Mouse (Mus musculus): ENCODE results near the gene Lsm6. TPM values are rescaled to one million over a fixed set of nuclear protein-coding genes. Genes with fewer than 3 reads are reported as not detected.

Lsm6 gene
- polyA plus RNA-seq, 1 experiment = 37.2 TPM

DNA sequence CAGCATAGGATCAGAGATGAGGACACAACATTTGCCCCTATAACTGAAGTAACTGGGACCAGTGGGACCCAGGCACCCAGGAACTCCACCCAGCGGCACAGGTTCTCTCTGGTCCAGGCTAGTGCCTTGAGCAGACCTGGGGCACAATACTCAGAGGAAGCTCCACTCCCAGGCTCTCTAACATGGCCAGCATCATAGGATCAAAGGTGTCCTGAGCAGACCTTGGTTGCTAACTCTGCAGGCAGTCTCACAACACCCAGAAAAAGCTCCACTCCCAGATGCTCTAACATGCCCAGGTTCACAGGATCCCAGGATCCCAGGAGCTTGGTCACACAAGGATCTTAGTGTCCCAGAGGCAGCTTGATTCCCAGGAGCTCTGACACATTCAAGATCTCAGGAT, 55.4 kb downstream of the Lsm6 start:
- H3K4me1 ChIP-seq (ENCODE audit: control insufficient read depth, insufficient read depth, low read length) = no peaks in the 10 kb centered on the region
- no peak for TF ChIP-seq POLR2A (IDR thresholded peaks at IDR 0.05; ENCODE audit: borderline replicate concordance, low read depth, low read length)
- no peak for TF ChIP-seq CTCF (IDR thresholded peaks at IDR 0.05; ENCODE audit: low read depth, low read length)

DNA sequence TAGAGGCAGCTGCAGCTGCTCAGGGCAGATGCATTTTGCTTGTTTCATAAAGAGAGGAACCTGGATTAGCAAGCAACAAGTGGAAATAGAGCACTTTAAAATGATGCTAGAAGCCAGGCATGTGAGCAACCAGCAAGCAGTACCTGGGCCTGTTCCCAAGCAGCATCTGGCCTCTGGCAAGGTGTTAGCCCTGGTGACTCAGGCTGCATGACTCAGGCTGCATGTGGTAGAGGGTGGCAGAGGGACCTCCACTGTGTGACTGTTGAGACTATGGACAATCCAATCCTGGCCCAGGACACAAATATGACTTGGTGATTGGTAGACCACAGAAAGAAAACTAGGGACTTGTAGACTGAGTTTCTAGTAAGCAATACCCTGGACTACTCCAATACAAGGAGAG, 56.0 kb downstream of the Lsm6 start:
- H3K4me1 ChIP-seq (ENCODE audit: control insufficient read depth, insufficient read depth, low read length) = no peaks in the 10 kb centered on the region
- H3K27ac ChIP-seq (ENCODE audit: insufficient read depth, low read depth, low read length) = no peak overlapping the region
- H3K4me3 ChIP-seq (ENCODE audit: insufficient read depth, low read length) = no peak overlapping the region
- no peak for TF ChIP-seq CTCF (IDR thresholded peaks at IDR 0.05; ENCODE audit: low read depth, low read length)
- TF ChIP-seq POLR2A (IDR thresholded peaks at IDR 0.05; ENCODE audit: borderline replicate concordance, low read depth, low read length) = no peak

More for the DNA sequence above, 55.4 kb downstream of the Lsm6 start:
- H3K4me3 ChIP-seq (ENCODE audit: insufficient read depth, low read length) = no peak overlapping the region
- no peak overlapping the region for H3K27ac ChIP-seq (ENCODE audit: insufficient read depth, low read depth, low read length)

DNA sequence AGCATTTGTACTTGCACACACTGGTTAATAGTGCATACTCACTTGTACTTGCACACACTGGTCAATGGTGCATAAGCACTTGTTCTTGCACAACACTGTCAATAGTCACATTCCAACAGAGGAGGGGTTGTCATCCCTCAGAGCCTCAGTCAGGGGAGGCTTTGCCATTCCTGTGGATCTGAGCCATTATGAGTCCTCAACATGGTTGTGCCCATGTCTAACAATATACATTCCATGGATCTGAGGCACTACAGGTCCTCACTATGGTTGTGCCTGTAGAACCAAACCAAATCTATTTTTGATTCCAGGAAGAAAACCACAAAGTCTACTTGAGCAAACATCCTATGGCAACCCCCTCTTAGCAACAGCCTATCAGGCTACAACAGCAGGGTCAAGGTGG, 61.8 kb downstream of the Lsm6 start:
- H3K4me3 ChIP-seq (ENCODE audit: insufficient read depth, low read length) = no peak overlapping the region
- no peak for TF ChIP-seq POLR2A (IDR thresholded peaks at IDR 0.05; ENCODE audit: borderline replicate concordance, low read depth, low read length)
- TF ChIP-seq CTCF (IDR thresholded peaks at IDR 0.05; ENCODE audit: low read depth, low read length) = no peak
- H3K4me1 ChIP-seq (ENCODE audit: control insufficient read depth, insufficient read depth, low read length) = no peaks in the 10 kb centered on the region
- H3K27ac ChIP-seq (ENCODE audit: insufficient read depth, low read depth, low read length) = no peak overlapping the region

DNA sequence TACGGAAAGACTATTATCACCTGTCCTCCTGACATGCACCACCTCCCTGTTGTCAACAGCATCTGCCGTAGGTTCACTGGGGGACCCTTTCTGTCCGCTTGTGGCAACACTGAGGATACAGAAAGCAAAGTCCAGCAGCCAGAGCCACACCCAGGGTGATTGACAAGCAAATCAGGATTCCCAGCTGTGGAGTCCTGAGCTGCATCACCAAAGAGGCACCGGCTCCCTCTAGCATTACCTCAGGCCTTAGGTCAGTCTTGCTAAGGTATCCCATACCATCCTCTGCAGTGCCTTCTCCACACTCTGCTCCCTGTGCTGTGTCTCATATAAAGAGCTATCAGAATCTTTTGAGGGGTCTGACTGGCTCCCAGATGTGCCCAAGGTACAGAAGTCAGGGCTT, 66.0 kb downstream of the Lsm6 start:
- H3K4me3 ChIP-seq (ENCODE audit: insufficient read depth, low read length) = no peak overlapping the region

More for the DNA sequence above, 66.0 kb downstream of the Lsm6 start:
- TF ChIP-seq POLR2A (IDR thresholded peaks at IDR 0.05; ENCODE audit: borderline replicate concordance, low read depth, low read length) (no peak), CTCF (IDR thresholded peaks at IDR 0.05; ENCODE audit: low read depth, low read length) (no peak)
- Histone ChIP-seq H3K27ac (ENCODE audit: insufficient read depth, low read depth, low read length) (no peak overlapping the region), H3K4me1 (ENCODE audit: control insufficient read depth, insufficient read depth, low read length) (no peaks in the 10 kb centered on the region)

Other genes with a start within 250 kb of the Lsm6 start
- gene Zfp827, start 207.3 kb upstream of the Lsm6 start, polyA plus RNA-seq (2012; ENCODE audit: insufficient read depth, insufficient read length, missing spikeins) = 0.16 and 0.20 TPM in 2 replicates